Mouse (Mus musculus) liver, embryonic 11.5 days (tissue): Measurements from ENCODE around the gene B3gnt3. TPM values are rescaled to one million over a fixed set of nuclear protein-coding genes. Genes with fewer than 3 reads are reported as not detected.
A peak's percentile ranks its signal among the peaks of the same experiment; 100 is the strongest.

Source experiments
- ATAC-seq: fragments of 200-750 bp; cut with Nextera tagmentation; replicated peaks from 2 replicates; pipeline ENCODE4 v1.8.0; 2017; ENCODE audit warnings: moderate number of reproducible peaks, mild to moderate bottlenecking, moderate TSS enrichment, moderate library complexity; ENCODE audit not compliant: low FRiP score
- DNase-seq: peaks from one replicate; pipeline ENCODE4 v3.0.0-alpha.2; 2017; ENCODE audit warnings: low spot score
- H3K27ac ChIP-seq: fragments of 300-500 bp; sonication (generic); 2 replicates; pipeline ENCODE4 v1.5.1; 2014; ENCODE audit warnings: mild to moderate bottlenecking, low read depth, low read length, control low read depth
- H3K27me3 ChIP-seq: fragments of 300-500 bp; sonication (generic); replicated peaks from 2 replicates; pipeline ENCODE4 v1.6.1; 2014; ENCODE audit warnings: low read length, mixed read lengths; ENCODE audit not compliant: control insufficient read depth, insufficient read depth
- H3K36me3 ChIP-seq: fragments of 300-500 bp; sonication (generic); 2 replicates; pipeline ENCODE4 v1.6.1; 2014; ENCODE audit warnings: mild to moderate bottlenecking, low read length, moderate library complexity, mixed read lengths; ENCODE audit not compliant: control insufficient read depth, insufficient read depth
- H3K4me1 ChIP-seq: fragments of 300-500 bp; sonication (generic); replicated peaks from 2 replicates; pipeline ENCODE4 v1.6.1; 2014; ENCODE audit warnings: low read length, mixed read lengths; ENCODE audit not compliant: control insufficient read depth, insufficient read depth
- H3K4me2 ChIP-seq: fragments of 300-500 bp; sonication (generic); 2 replicates; pipeline ENCODE4 v1.6.1; 2014; ENCODE audit warnings: mild to moderate bottlenecking, control low read depth, moderate library complexity
- H3K4me3 ChIP-seq: fragments of 300-500 bp; sonication (generic); 2 replicates; pipeline ENCODE4 v1.5.1; 2014; ENCODE audit warnings: low read depth, low read length, control low read depth
- H3K9ac ChIP-seq: fragments of 300-500 bp; sonication (generic); 2 replicates; pipeline ENCODE4 v1.6.1; 2014; ENCODE audit warnings: low read depth, low read length, control low read depth
- H3K9me3 ChIP-seq: fragments of 300-500 bp; sonication (generic); 2 replicates; pipeline ENCODE4 v1.6.1; 2016; ENCODE audit warnings: low read length, inconsistent platforms, mixed read lengths; ENCODE audit not compliant: control insufficient read depth
- WGBS: fragments of 180-500 bp; shearing (Covaris S2); extraction: QIAGEN DNeasy Blood & Tissue Kit; methylation state at CpG from one replicate; pipeline ENCODE4 v1.1.7; 2014; 5-methylcytosine and 5-hydroxymethylcytosine counted together
- polyA plus RNA-seq: library from polyadenylated mRNA; unstranded; fragments of >200 nt; fragmentation: Nextera tagmentation; extraction: Ambion mirVana; gene quantifications from 2 replicates; pipeline ENCODE4 v1.2.1, GENCODE M21; 2014

B3gnt3 gene
- polyA plus RNA-seq, 1 experiment from 2014 or later: 2.9 TPM

GRCm38 (mm10) chr8:71679116-71679515 lies 22.5 kb downstream of the B3gnt3 start:
- WGBS: 52% methylated on average over 16 of the region's 16 CpGs
- no peaks in the 10 kb centered on the region for H3K36me3 ChIP-seq

GRCm38 (mm10) chr8:71678216-71678615 lies 23.4 kb downstream of the B3gnt3 start:
- Histone ChIP-seq H3K27me3 (peaks cover 52% of the 10 kb centered on the region), H3K4me1 (peaks cover 3% of the 10 kb centered on the region), H3K36me3 (no peaks in the 10 kb centered on the region), H3K4me2 (no peak overlapping the region), H3K4me3 (no peak overlapping the region), H3K27ac (no peak overlapping the region), H3K9me3 (no peaks in the 10 kb centered on the region), H3K9ac (no peak overlapping the region)
- ATAC-seq (no peak), DNase-seq (no peak)
- 75% methylated on average over 4 of the region's 4 CpGs for WGBS

More at GRCm38 (mm10) chr8:71679116-71679515, 22.5 kb downstream of the B3gnt3 start:
- Histone ChIP-seq H3K4me2 (peak overlapping the region; percentile 44), H3K27ac (no peak overlapping the region), H3K9me3 (no peaks in the 10 kb centered on the region), H3K4me1 (peaks cover 3% of the 10 kb centered on the region), H3K9ac (no peak overlapping the region), H3K27me3 (peaks cover 61% of the 10 kb centered on the region), H3K4me3 (no peak overlapping the region; the same call in 1 of the 2 replicates)
- ATAC-seq (no peak), DNase-seq (no peak)

GRCm38 (mm10) chr8:71677555-71677954 lies 24.0 kb downstream of the B3gnt3 start:
- H3K4me2 ChIP-seq: peak overlapping the region; percentile 80
- no peak overlapping the region for H3K9ac ChIP-seq
- H3K27ac ChIP-seq: no peak overlapping the region
- H3K36me3 ChIP-seq: no peaks in the 10 kb centered on the region
- H3K27me3 ChIP-seq: peaks cover 46% of the 10 kb centered on the region
- peak overlapping the region; percentile 58; the same call in 1 of the 2 replicates for H3K4me3 ChIP-seq
- peaks cover 3% of the 10 kb centered on the region for H3K4me1 ChIP-seq
- ATAC-seq (no peak), DNase-seq (no peak)
- H3K9me3 ChIP-seq: no peaks in the 10 kb centered on the region

GRCm38 (mm10) chr8:71676803-71677202 lies 24.8 kb downstream of the B3gnt3 start:
- peak overlapping the region; percentile 80 for H3K4me2 ChIP-seq
- no peaks in the 10 kb centered on the region for H3K36me3 ChIP-seq
- peaks cover 5% of the 10 kb centered on the region for H3K4me1 ChIP-seq
- 45% methylated on average over 9 of the region's 9 CpGs for WGBS
- peak overlapping the region; percentile 58 for H3K4me3 ChIP-seq
- DNase-seq (no peak), ATAC-seq (no peak)
- H3K27me3 ChIP-seq: peaks cover 38% of the 10 kb centered on the region
- peak overlapping the region; percentile 1 for H3K27ac ChIP-seq
- peak overlapping the region; percentile 75 for H3K9ac ChIP-seq
- no peaks in the 10 kb centered on the region for H3K9me3 ChIP-seq

- WGBS: 3% methylated on average over 40 of the region's 40 CpGs
- Histone ChIP-seq H3K27ac (peak within 1 kb of the TSS; percentile 1), H3K4me1 (peaks cover 9% of the 10 kb centered on the region), H3K4me2 (peak within 1 kb of the TSS; percentile 80), H3K36me3 (no peaks in the 10 kb centered on the region), H3K9me3 (no peaks in the 10 kb centered on the region), H3K27me3 (peaks cover 32% of the 10 kb centered on the region), H3K4me3 (peak within 1 kb of the TSS; percentile 58), H3K9ac (peak within 1 kb of the TSS; percentile 75)
- peak; percentile 82 for DNase-seq
- ATAC-seq: peak; percentile 75
These were observed 25.4 kb downstream of the B3gnt3 start, which contains the start of gene Jak3 for GRCm38 (mm10) chr8:71676020-71676741. Jak3 (plus strand) TSS chr8:71676296.

- Histone ChIP-seq H3K27me3 (peaks cover 31% of the 10 kb centered on the region), H3K27ac (no peak overlapping the region), H3K9ac (peak overlapping the region; percentile 75; the same call in 1 of the 2 replicates), H3K4me3 (peak overlapping the region; percentile 58), H3K9me3 (no peaks in the 10 kb centered on the region), H3K36me3 (no peaks in the 10 kb centered on the region), H3K4me2 (peak overlapping the region; percentile 80), H3K4me1 (peaks cover 13% of the 10 kb centered on the region)
- no peak for DNase-seq
- no peak for ATAC-seq
- WGBS: 40% methylated on average over 9 of the region's 9 CpGs
These were observed 26.1 kb downstream of the B3gnt3 start for GRCm38 (mm10) chr8:71675456-71676019.

GRCm38 (mm10) chr8:71674071-71674470 lies 27.5 kb downstream of the B3gnt3 start:
- no peak for ATAC-seq
- Histone ChIP-seq H3K4me2 (no peak overlapping the region), H3K27me3 (peaks cover 31% of the 10 kb centered on the region), H3K36me3 (no peaks in the 10 kb centered on the region), H3K4me1 (peaks cover 17% of the 10 kb centered on the region), H3K9me3 (no peaks in the 10 kb centered on the region), H3K27ac (no peak overlapping the region), H3K4me3 (no peak overlapping the region), H3K9ac (no peak overlapping the region)
- WGBS: 71% methylated on average over 2 of the region's 2 CpGs
- no peak for DNase-seq

GRCm38 (mm10) chr8:71672168-71672735 lies 29.3 kb downstream of the B3gnt3 start:
- Histone ChIP-seq H3K4me2 (peak overlapping the region; percentile 99), H3K4me3 (peak overlapping the region; percentile 63), H3K27ac (no peak overlapping the region), H3K4me1 (peaks cover 31% of the 10 kb centered on the region), H3K36me3 (no peaks in the 10 kb centered on the region), H3K27me3 (peaks cover 30% of the 10 kb centered on the region), H3K9ac (peak overlapping the region; percentile 15; the same call in 1 of the 2 replicates), H3K9me3 (no peaks in the 10 kb centered on the region)
- DNase-seq (no peak), ATAC-seq (no peak)
- WGBS: 66% methylated on average over 6 of the region's 6 CpGs
